Mouse (Mus musculus): ENCODE measurements at regions not wholly inside any gene's neighbourhood (a gene's known extent, or its start where the extent isn't known, plus 50 kb on each side); places are given as distances from the start of the nearest gene placed in this dataset.
A peak's percentile ranks its signal among the peaks of the same experiment; 100 is the strongest.

- WGBS, result 52% methylated on average over 3 of the region's 3 CpGs
- no peak for ATAC-seq (ENCODE audit: low FRiP score, low TSS enrichment)
- Histone ChIP-seq H3K27ac (replicated peaks) (no peak overlapping the region), H3K36me3 (ENCODE audit: control insufficient read depth, insufficient read depth, low read length) (no peaks in the 10 kb centered on the region), H3K9me3 (ENCODE audit: control insufficient read depth, low read length) (no peaks in the 10 kb centered on the region), H3K4me3 (ENCODE audit: low read depth, low read length) (no peak overlapping the region), H3K27me3 (ENCODE audit: control insufficient read depth, insufficient read depth, low read length) (no peaks in the 10 kb centered on the region), H3K4me1 (replicated peaks; ENCODE audit: control insufficient read depth, insufficient read depth) (no peaks in the 10 kb centered on the region), H3K4me2 (replicated peaks; ENCODE audit: low read depth) (no peak overlapping the region), H3K9ac (ENCODE audit: low read length) (no peak overlapping the region)
- TF ChIP-seq EP300 (optimal IDR thresholded peaks at IDR 0.05) (no peak), CTCF (IDR thresholded peaks at IDR 0.05; ENCODE audit: low read depth) (peak; percentile 66)
- no peak for DNase-seq (ENCODE audit: low spot score)
These were observed 1003.2 kb upstream of the 4930412O13Rik start for GRCm38 (mm10) chr2:8877855-8878254.

DNA sequence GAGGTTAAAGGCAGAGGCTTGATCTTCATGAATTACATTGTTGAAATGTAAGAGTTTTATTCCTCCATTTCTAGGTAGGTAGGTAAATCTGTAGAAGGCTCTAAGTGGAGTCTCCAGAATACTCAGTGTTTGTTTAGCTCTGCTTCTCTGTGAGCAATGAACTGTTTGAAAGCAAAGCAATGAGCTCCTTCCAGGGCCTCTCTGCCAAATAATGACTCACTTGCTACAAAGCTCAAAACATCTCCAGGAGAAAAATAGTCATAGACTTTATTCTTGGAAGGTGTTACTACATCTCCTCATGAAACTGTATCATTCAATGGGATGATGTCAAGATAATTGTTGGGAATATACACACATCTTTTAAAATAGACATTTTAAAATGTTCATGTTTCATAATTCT lies 968.6 kb upstream of the 4930412O13Rik start:
- ATAC-seq (ENCODE audit: low FRiP score, low TSS enrichment), result no peak

GRCm38 (mm10) chr2:8924856-8925255 lies 956.2 kb upstream of the 4930412O13Rik start:
- 79% methylated on average over 2 of the region's 2 CpGs for WGBS

More for the DNA sequence above, 968.6 kb upstream of the 4930412O13Rik start:
- no peak overlapping the region for H3K27ac ChIP-seq (replicated peaks)
- TF ChIP-seq CTCF (IDR thresholded peaks at IDR 0.05; ENCODE audit: low read depth) (no peak), EP300 (optimal IDR thresholded peaks at IDR 0.05) (no peak)
- H3K4me1 ChIP-seq (replicated peaks; ENCODE audit: control insufficient read depth, insufficient read depth), result no peaks in the 10 kb centered on the region
- H3K9me3 ChIP-seq (ENCODE audit: control insufficient read depth, low read length), result no peaks in the 10 kb centered on the region
- no peaks in the 10 kb centered on the region for H3K27me3 ChIP-seq (ENCODE audit: control insufficient read depth, insufficient read depth, low read length)
- no peak for DNase-seq (ENCODE audit: low spot score)
- no peak overlapping the region for H3K9ac ChIP-seq (ENCODE audit: low read length)
- no peak overlapping the region for H3K4me2 ChIP-seq (replicated peaks; ENCODE audit: low read depth)
- no peaks in the 10 kb centered on the region for H3K36me3 ChIP-seq (ENCODE audit: control insufficient read depth, insufficient read depth, low read length)
- H3K4me3 ChIP-seq (ENCODE audit: low read depth, low read length), result no peak overlapping the region

GRCm38 (mm10) chr2:8941574-8941973 lies 939.5 kb upstream of the 4930412O13Rik start:
- Histone ChIP-seq H3K4me1 (replicated peaks; ENCODE audit: control insufficient read depth, insufficient read depth) (no peaks in the 10 kb centered on the region), H3K27me3 (ENCODE audit: control insufficient read depth, insufficient read depth, low read length) (no peaks in the 10 kb centered on the region), H3K36me3 (ENCODE audit: control insufficient read depth, insufficient read depth, low read length) (no peaks in the 10 kb centered on the region), H3K9ac (ENCODE audit: low read length) (no peak overlapping the region), H3K4me3 (ENCODE audit: low read depth, low read length) (no peak overlapping the region), H3K9me3 (ENCODE audit: control insufficient read depth, low read length) (no peaks in the 10 kb centered on the region), H3K4me2 (replicated peaks; ENCODE audit: low read depth) (no peak overlapping the region), H3K27ac (replicated peaks) (no peak overlapping the region)
- no peak for DNase-seq (ENCODE audit: low spot score)
- WGBS, result 86% methylated on average over 7 of the region's 7 CpGs
- no peak for TF ChIP-seq EP300 (optimal IDR thresholded peaks at IDR 0.05)
- no peak for TF ChIP-seq CTCF (IDR thresholded peaks at IDR 0.05; ENCODE audit: low read depth)
- ATAC-seq (ENCODE audit: low FRiP score, low TSS enrichment), result no peak

More at GRCm38 (mm10) chr2:8924856-8925255, 956.2 kb upstream of the 4930412O13Rik start:
- no peaks in the 10 kb centered on the region for H3K36me3 ChIP-seq (ENCODE audit: control insufficient read depth, insufficient read depth, low read length)
- no peak for DNase-seq (ENCODE audit: low spot score)
- H3K27me3 ChIP-seq (ENCODE audit: control insufficient read depth, insufficient read depth, low read length), result no peaks in the 10 kb centered on the region
- no peak overlapping the region for H3K27ac ChIP-seq (replicated peaks)
- no peak for ATAC-seq (ENCODE audit: low FRiP score, low TSS enrichment)
- no peaks in the 10 kb centered on the region for H3K4me1 ChIP-seq (replicated peaks; ENCODE audit: control insufficient read depth, insufficient read depth)
- no peaks in the 10 kb centered on the region for H3K9me3 ChIP-seq (ENCODE audit: control insufficient read depth, low read length)
- no peak overlapping the region for H3K4me3 ChIP-seq (ENCODE audit: low read depth, low read length)
- no peak overlapping the region for H3K9ac ChIP-seq (ENCODE audit: low read length)
- no peak overlapping the region for H3K4me2 ChIP-seq (replicated peaks; ENCODE audit: low read depth)
- TF ChIP-seq CTCF (IDR thresholded peaks at IDR 0.05; ENCODE audit: low read depth) (no peak), EP300 (optimal IDR thresholded peaks at IDR 0.05) (no peak)

GRCm38 (mm10) chr2:8958938-8959337 lies 922.1 kb upstream of the 4930412O13Rik start:
- no peaks in the 10 kb centered on the region for H3K36me3 ChIP-seq (ENCODE audit: control insufficient read depth, insufficient read depth, low read length)
- no peak overlapping the region for H3K9ac ChIP-seq (ENCODE audit: low read length)
- TF ChIP-seq CTCF (IDR thresholded peaks at IDR 0.05; ENCODE audit: low read depth) (no peak), EP300 (optimal IDR thresholded peaks at IDR 0.05) (no peak)
- no peaks in the 10 kb centered on the region for H3K27me3 ChIP-seq (ENCODE audit: control insufficient read depth, insufficient read depth, low read length)
- no peaks in the 10 kb centered on the region for H3K9me3 ChIP-seq (ENCODE audit: control insufficient read depth, low read length)
- H3K4me2 ChIP-seq (replicated peaks; ENCODE audit: low read depth), result no peak overlapping the region
- H3K27ac ChIP-seq (replicated peaks), result no peak overlapping the region
- DNase-seq (ENCODE audit: low spot score) (no peak), ATAC-seq (ENCODE audit: low FRiP score, low TSS enrichment) (no peak)
- WGBS, result 80% methylated on average over 5 of the region's 5 CpGs
- H3K4me1 ChIP-seq (replicated peaks; ENCODE audit: control insufficient read depth, insufficient read depth), result no peaks in the 10 kb centered on the region
- no peak overlapping the region for H3K4me3 ChIP-seq (ENCODE audit: low read depth, low read length)

DNA sequence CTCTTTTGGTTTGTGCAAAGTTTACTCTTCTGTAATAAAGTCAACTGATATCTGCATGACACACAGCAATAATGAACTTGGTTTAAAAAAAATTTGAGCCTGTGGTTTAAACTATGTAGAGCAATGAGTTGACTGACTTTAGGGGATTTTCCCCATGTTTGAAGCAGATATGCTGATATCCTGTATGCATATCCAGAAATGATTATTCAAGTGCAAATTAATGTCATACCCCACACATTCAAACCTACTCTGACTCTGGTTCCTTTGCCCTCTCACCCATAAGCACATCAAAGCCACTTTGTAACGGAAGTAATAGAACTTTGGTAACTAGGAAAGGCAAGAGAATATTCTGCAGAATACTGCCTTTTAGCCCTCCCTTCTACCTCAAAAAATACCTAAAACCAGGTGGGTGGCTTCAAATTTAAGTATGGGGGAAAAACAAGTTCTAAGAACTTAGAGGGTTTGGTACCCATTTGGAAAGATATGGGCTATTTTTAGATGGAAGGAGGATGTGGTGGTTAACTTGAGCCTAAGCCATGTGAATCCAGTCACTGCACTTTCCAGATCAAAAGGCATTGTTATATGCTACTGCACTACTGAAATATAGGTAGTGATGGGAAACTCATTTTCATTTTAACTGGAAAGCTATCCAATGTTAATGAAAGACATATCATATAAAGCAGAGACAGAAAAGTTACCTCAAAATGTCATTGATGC lies 915.9 kb upstream of the 4930412O13Rik start:
- Histone ChIP-seq H3K36me3 (ENCODE audit: control insufficient read depth, insufficient read depth, low read length) (no peaks in the 10 kb centered on the region), H3K4me1 (replicated peaks; ENCODE audit: control insufficient read depth, insufficient read depth) (no peaks in the 10 kb centered on the region), H3K4me2 (replicated peaks; ENCODE audit: low read depth) (no peak overlapping the region), H3K27me3 (ENCODE audit: control insufficient read depth, insufficient read depth, low read length) (no peaks in the 10 kb centered on the region), H3K9ac (ENCODE audit: low read length) (no peak overlapping the region), H3K4me3 (ENCODE audit: low read depth, low read length) (no peak overlapping the region), H3K9me3 (ENCODE audit: control insufficient read depth, low read length) (no peaks in the 10 kb centered on the region), H3K27ac (replicated peaks) (no peak overlapping the region)
- no peak for DNase-seq (ENCODE audit: low spot score)
- WGBS, result 95% methylated on average over 1 of the region's 1 CpGs
- no peak for ATAC-seq (ENCODE audit: low FRiP score, low TSS enrichment)
- TF ChIP-seq CTCF (IDR thresholded peaks at IDR 0.05; ENCODE audit: low read depth) (no peak), EP300 (optimal IDR thresholded peaks at IDR 0.05) (no peak)

Measured in stomach, postnatal 0 days (tissue).